Mouse (Mus musculus): ENCODE measurements at regions not wholly inside any gene's neighbourhood (a gene's known extent, or its start where the extent isn't known, plus 50 kb on each side); places are given as distances from the start of the nearest gene placed in this dataset.

DNA sequence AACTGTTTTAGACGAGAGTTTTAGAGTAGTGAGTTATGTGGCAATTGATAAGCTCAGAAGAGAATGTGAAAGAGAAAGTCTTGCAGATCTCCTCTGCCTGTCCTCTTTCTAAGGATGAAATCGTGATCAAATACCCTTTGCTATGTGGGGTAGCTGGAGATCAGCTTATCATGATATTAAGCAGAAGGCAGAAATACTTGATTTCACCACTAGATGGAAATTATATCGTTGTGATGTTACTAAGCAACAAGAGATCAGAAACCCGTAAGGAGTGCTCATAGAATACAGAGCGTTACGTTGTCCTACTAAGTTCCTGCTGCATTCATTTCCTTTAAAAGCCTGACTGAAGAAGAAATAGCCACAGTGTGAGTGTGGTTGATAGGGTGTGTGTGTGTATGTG lies 219.3 kb downstream of the Brms1l start:
- no peaks in the 10 kb centered on the region for H3K36me3 ChIP-seq
- ATAC-seq (ENCODE audit: low FRiP score, low read depth) = no peak
- no peak overlapping the region for H3K27ac ChIP-seq (replicated peaks)
- 81% methylated on average over 6 of the region's 6 CpGs for WGBS
- H3K9ac ChIP-seq (replicated peaks) = no peak overlapping the region
- H3K27me3 ChIP-seq = peaks cover 13% of the 10 kb centered on the region
- H3K4me2 ChIP-seq (replicated peaks) = no peak overlapping the region
- no peak overlapping the region for H3K4me3 ChIP-seq
- no peaks in the 10 kb centered on the region for H3K9me3 ChIP-seq
- H3K4me1 ChIP-seq = no peaks in the 10 kb centered on the region

DNA sequence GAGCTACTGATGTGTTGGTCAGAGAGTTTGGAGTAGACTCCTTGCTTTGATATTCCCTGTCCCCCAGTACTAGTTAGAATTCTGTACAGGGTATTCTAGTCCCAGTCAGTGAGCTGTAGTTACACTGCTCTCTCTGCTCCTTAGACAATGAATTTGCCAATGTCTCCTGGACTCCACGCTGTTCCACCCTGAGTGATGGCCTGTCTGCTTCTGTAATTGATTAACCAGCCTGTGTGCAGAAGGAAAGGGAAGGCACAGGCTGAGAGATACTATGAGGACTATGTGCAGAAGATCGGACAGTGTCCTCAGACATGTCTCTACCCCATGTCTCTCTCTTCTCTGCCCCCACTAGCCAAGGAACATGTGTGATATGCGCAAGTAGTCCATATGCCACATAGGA lies 209.9 kb downstream of the Brms1l start:
- ATAC-seq (ENCODE audit: low FRiP score, low read depth) = no peak
- no peak overlapping the region for H3K9ac ChIP-seq (replicated peaks)
- no peak overlapping the region for H3K27ac ChIP-seq (replicated peaks)
- H3K36me3 ChIP-seq = no peaks in the 10 kb centered on the region
- no peaks in the 10 kb centered on the region for H3K9me3 ChIP-seq
- no peaks in the 10 kb centered on the region for H3K4me1 ChIP-seq
- H3K4me2 ChIP-seq (replicated peaks) = no peak overlapping the region
- 0 out of 2 replicates have a peak, but pooled peaks cover 3% of the 10 kb centered on the region for H3K27me3 ChIP-seq
- no peak overlapping the region for H3K4me3 ChIP-seq
- WGBS = 91% methylated on average over 3 of the region's 3 CpGs

DNA sequence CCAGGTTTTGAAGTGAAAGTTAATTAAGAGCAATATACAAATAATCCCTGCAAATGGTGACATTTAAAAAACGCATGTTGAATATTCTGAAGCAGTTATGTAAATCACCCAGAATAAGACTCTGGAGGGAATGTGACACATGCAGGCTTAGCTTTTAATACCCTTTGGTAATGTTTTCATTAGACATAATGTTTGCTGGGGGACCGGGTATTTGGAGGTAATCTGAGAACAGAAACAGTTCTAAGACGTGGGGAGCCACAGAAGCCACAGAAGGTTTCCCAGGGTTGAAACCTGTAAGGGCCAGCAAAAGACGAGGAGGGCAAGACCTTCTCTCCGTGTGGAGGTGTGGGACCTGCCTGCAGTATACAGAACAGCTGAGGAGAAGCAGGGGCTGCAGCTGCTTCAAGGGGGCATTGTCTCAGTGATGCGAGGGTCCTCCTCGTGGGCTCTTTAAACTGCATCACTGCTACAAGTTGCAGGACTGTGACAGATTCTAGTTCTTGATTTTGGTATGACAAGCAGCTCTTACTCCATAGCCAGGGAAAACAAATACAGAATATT lies 184.9 kb downstream of the Brms1l start:
- 4% methylated on average over 7 of the region's 7 CpGs for WGBS
- H3K27me3 ChIP-seq = no peaks in the 10 kb centered on the region; the same call in 1 of the 2 replicates
- H3K36me3 ChIP-seq = no peaks in the 10 kb centered on the region
- H3K27ac ChIP-seq (replicated peaks) = peak overlapping the region; percentile 75
- ATAC-seq (ENCODE audit: low FRiP score, low read depth) = peak; percentile 85
- no peak overlapping the region for H3K4me3 ChIP-seq
- no peak overlapping the region for H3K9ac ChIP-seq (replicated peaks)
- H3K4me2 ChIP-seq (replicated peaks) = peak overlapping the region; percentile 15
- no peaks in the 10 kb centered on the region for H3K9me3 ChIP-seq
- H3K4me1 ChIP-seq = peaks cover 13% of the 10 kb centered on the region

DNA sequence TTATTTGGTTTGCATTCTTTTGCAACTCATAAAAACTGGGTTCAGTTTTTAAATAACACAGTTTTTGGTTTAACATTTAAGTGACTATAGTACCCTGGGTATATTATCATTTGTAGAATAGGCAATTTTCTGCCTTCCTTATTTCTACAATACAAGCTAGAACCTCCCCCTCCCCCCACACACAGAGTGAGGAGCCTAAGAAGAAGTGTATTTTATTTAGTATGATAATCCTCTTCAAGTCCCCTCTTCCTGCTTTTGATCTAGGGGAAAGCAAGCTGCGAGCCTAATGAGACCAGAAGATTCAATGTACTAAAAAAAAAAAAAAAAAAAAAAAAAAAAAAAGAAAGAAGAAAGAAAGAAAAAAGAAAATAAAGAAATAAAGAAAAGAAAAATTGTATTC lies 184.4 kb downstream of the Brms1l start:
- no peak overlapping the region for H3K27ac ChIP-seq (replicated peaks)
- no peaks in the 10 kb centered on the region for H3K36me3 ChIP-seq
- peaks cover 13% of the 10 kb centered on the region for H3K4me1 ChIP-seq
- 7% methylated on average over 1 of the region's 1 CpGs for WGBS
- H3K4me3 ChIP-seq = no peak overlapping the region
- H3K9me3 ChIP-seq = no peaks in the 10 kb centered on the region
- no peaks in the 10 kb centered on the region; the same call in 1 of the 2 replicates for H3K27me3 ChIP-seq
- no peak overlapping the region for H3K9ac ChIP-seq (replicated peaks)
- no peak overlapping the region for H3K4me2 ChIP-seq (replicated peaks)
- peak; percentile 75 for ATAC-seq (ENCODE audit: low FRiP score, low read depth)

DNA sequence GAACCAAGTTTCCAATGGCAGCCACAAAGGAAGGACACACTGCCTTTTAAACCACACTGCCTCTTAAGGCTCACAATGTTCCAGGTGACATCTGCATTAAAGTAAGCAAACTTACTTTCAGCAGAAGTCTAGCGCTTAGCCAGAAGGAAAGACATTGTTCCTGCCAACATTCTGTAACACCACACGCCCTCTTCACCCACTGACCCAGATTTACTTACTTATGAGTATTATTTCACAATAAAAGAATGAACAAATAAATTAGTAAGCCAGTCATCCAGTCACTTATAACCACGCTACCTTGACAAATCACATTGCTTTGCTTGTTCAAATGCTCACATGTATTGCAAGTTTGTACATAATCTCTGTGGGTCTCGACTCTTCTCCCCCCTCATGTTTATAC lies 173.9 kb downstream of the Brms1l start:
- H3K27me3 ChIP-seq = 0 out of 2 replicates have a peak, but pooled peaks cover 6% of the 10 kb centered on the region
- no peak for ATAC-seq (ENCODE audit: low FRiP score, low read depth)
- no peak overlapping the region for H3K4me2 ChIP-seq (replicated peaks)
- H3K4me3 ChIP-seq = no peak overlapping the region
- no peak overlapping the region for H3K9ac ChIP-seq (replicated peaks)
- WGBS = 71% methylated on average over 4 of the region's 4 CpGs
- H3K36me3 ChIP-seq = no peaks in the 10 kb centered on the region
- H3K27ac ChIP-seq (replicated peaks) = no peak overlapping the region
- no peaks in the 10 kb centered on the region for H3K9me3 ChIP-seq
- H3K4me1 ChIP-seq = peaks cover 5% of the 10 kb centered on the region; the same call in 1 of the 2 replicates

DNA sequence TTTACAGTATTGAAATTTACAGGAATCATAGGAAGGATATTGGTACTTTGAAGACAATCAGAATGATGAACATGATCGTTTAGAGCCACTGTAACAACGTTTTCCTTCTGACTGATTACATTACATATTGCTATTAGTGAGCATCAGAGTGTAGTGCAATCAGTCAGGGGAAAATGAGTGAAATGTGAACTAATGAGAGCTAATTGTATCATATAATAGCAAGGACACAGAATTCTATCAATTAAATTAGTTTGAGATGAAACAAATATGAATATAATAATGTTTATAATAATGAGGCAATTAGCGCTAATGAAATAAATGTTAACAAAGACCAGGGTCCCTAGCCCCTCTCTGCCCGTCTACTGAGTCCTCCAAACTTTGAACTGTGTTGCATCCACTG lies 169.7 kb downstream of the Brms1l start:
- no peak for ATAC-seq (ENCODE audit: low FRiP score, low read depth)
- 77% methylated on average over 4 of the region's 4 CpGs for WGBS
- H3K27me3 ChIP-seq = no peaks in the 10 kb centered on the region

DNA sequence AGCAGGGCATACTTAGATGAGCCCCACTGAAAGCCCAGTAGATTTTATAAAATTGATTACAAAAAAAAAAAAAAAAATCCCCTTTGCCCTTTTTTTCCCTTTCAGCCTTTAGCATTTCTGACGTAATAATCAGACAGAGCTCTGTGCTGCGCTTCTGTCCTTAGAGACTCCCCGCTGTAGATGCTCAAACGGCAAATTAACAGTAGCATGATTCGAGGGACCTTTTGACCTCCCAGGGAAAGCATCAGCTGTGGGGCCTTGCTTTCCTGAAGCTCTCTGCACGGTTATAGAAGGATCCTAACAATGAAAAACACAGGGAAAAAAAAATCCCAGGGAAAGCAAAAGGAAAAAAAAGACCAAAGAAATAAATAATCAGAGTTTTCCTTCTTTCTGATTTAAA lies 169.2 kb downstream of the Brms1l start:
- ATAC-seq (ENCODE audit: low FRiP score, low read depth) = peak; percentile 59; the same call in 1 of the 2 replicates
- no peaks in the 10 kb centered on the region for H3K27me3 ChIP-seq
- H3K36me3 ChIP-seq = no peaks in the 10 kb centered on the region
- WGBS = 8% methylated on average over 6 of the region's 6 CpGs
- H3K4me3 ChIP-seq = no peak overlapping the region
- H3K9ac ChIP-seq (replicated peaks) = no peak overlapping the region
- no peaks in the 10 kb centered on the region for H3K9me3 ChIP-seq
- H3K4me2 ChIP-seq (replicated peaks) = no peak overlapping the region
- peak overlapping the region; percentile 61; the same call in 1 of the 2 replicates for H3K27ac ChIP-seq (replicated peaks)
- H3K4me1 ChIP-seq = peaks cover 17% of the 10 kb centered on the region

More for the DNA sequence above, 169.7 kb downstream of the Brms1l start:
- no peak overlapping the region for H3K4me3 ChIP-seq
- no peaks in the 10 kb centered on the region for H3K36me3 ChIP-seq
- no peak overlapping the region for H3K4me2 ChIP-seq (replicated peaks)
- H3K27ac ChIP-seq (replicated peaks) = no peak overlapping the region
- H3K9me3 ChIP-seq = no peaks in the 10 kb centered on the region
- H3K4me1 ChIP-seq = peaks cover 17% of the 10 kb centered on the region
- no peak overlapping the region for H3K9ac ChIP-seq (replicated peaks)

DNA sequence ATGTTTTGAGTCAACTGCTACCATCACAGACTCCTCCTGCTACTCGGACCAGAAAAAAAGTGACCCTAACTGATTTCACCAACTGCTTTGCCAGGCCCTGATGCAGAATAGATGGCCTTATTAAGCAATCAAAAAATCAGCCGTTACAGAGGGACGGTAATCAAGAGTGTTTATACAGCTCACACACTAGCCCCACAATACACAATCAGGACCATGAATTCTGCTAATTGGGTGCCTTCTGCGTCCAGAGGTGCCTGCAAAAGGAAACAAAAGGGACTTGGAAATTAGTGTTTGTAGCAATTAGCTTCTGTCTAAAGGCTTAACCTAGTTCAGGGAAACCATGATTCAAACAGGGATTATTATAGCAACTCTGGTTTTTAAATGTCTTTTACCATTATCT lies 168.4 kb downstream of the Brms1l start:
- 0 out of 2 replicates have a peak overlapping the region, but pooled peaks have one; percentile 17 for H3K27ac ChIP-seq (replicated peaks)
- no peak overlapping the region for H3K4me2 ChIP-seq (replicated peaks)
- WGBS = 19% methylated on average over 4 of the region's 4 CpGs
- H3K9ac ChIP-seq (replicated peaks) = no peak overlapping the region
- H3K36me3 ChIP-seq = no peaks in the 10 kb centered on the region
- H3K9me3 ChIP-seq = no peaks in the 10 kb centered on the region
- no peak overlapping the region for H3K4me3 ChIP-seq
- H3K27me3 ChIP-seq = no peaks in the 10 kb centered on the region
- ATAC-seq (ENCODE audit: low FRiP score, low read depth) = peak; percentile 64
- H3K4me1 ChIP-seq = peaks cover 17% of the 10 kb centered on the region

DNA sequence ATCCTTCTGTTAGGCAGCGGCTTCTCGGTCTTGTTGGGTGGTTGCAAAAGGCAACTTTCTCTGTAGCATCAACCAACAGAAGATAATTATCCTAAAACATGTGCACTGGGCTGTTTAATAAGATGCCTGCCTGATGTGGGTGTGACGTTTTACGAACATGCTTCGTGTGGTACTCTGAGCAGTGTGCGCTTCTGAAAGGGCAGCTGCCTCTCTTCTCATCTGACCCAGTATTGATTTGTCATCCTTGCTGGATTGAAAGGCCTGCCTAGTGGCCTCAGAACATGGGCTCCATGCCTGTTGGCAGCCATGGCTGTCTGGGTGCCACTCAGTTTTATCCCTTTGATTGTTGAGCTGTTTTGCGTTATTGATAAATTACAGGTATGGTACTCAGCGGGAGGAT lies 167.4 kb downstream of the Brms1l start:
- WGBS = 80% methylated on average over 8 of the region's 8 CpGs
- Histone ChIP-seq H3K9ac (replicated peaks) (no peak overlapping the region), H3K36me3 (no peaks in the 10 kb centered on the region), H3K4me2 (replicated peaks) (no peak overlapping the region), H3K9me3 (no peaks in the 10 kb centered on the region), H3K27ac (replicated peaks) (no peak overlapping the region), H3K4me3 (no peak overlapping the region), H3K27me3 (no peaks in the 10 kb centered on the region), H3K4me1 (peaks cover 17% of the 10 kb centered on the region)
- 0 out of 2 replicates have a peak, but pooled peaks have one; percentile 7 for ATAC-seq (ENCODE audit: low FRiP score, low read depth)

DNA sequence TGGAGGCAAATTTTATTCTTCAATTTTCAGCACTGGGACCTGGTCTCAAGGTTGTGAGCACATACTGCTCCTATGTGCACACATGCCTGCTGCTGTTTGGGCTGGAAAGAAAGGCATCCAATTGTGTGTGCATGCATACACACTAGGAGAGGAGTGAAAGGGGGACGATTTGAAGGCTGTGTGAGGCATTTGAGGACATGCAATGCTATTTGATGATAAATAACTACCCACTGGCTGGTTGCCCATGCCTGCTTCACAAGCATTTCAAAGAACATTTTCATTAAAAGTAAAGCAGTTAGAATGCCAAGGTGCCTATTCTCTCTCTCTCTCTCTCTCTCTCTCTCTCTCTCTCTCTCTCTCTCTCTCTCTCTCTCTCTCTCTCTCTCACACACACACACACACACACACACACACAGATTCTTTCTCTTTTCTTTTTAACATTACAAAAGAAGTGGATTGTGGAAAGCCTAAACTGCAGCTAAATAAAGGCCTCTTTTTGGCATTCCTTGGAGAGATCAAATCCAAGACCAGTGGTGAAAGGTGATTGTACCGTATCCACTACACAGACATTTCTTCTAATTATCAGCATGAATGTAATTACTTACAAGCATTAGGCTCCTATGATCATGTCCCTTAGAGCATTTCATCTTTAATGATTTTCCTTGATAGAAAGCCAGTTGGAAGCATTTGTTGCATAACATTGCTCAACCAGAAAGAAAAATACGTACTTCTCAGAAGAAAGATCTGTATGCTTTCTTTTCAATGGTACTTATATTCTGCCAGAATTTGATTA lies 160.7 kb downstream of the Brms1l start:
- no peak overlapping the region for H3K9ac ChIP-seq (replicated peaks)
- ATAC-seq (ENCODE audit: low FRiP score, low read depth) = no peak
- no peak overlapping the region for H3K27ac ChIP-seq (replicated peaks)
- H3K4me1 ChIP-seq = no peaks in the 10 kb centered on the region
- H3K9me3 ChIP-seq = no peaks in the 10 kb centered on the region
- H3K27me3 ChIP-seq = no peaks in the 10 kb centered on the region
- H3K4me2 ChIP-seq (replicated peaks) = no peak overlapping the region
- 66% methylated on average over 3 of the region's 3 CpGs for WGBS
- no peak overlapping the region for H3K4me3 ChIP-seq
- no peaks in the 10 kb centered on the region for H3K36me3 ChIP-seq

DNA sequence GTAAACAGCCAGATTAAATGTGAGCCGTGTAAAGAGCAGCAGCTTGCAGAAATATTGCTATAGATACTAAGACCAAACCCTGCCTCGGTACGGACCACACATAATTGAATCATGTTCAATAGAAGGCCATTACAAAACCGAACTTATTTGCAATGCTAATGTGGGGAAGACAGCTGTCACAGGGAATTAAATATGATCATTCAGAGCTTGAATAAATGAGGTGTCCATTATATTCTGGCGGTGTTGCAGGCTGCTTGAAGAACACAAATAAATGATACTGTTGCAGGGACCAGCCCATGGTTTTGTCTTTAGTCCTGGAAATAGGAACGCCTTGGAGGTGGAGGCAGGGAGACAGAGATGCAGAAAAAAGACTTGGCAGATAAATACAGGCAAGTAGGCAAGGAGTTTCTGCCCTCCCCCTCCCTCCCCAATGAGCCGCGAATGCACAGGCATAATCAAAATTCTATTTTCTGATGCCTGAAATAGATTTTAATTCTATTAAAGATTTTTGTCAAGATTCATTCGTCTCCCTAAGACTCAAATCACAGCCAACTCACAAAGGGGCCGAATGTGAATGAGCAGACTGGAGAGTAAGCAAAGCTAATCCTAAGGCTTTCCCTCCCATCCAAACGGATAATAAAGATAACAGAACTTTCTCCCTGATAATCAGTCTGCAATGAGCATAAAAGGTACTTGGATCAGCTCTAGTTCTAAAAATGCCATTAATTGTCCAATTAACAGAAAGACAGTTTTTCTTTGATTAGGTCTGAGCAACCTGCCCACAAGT lies 147.6 kb downstream of the Brms1l start:
- H3K4me1 ChIP-seq = peaks cover 14% of the 10 kb centered on the region
- no peaks in the 10 kb centered on the region for H3K36me3 ChIP-seq
- WGBS = 13% methylated on average over 11 of the region's 11 CpGs
- no peaks in the 10 kb centered on the region for H3K9me3 ChIP-seq
- peak; percentile 92 for ATAC-seq (ENCODE audit: low FRiP score, low read depth)
- H3K9ac ChIP-seq (replicated peaks) = no peak overlapping the region
- peak overlapping the region; percentile 2; the same call in 1 of the 2 replicates for H3K4me3 ChIP-seq
- H3K27ac ChIP-seq (replicated peaks) = peak overlapping the region; percentile 68
- H3K4me2 ChIP-seq (replicated peaks) = peak overlapping the region; percentile 45
- H3K27me3 ChIP-seq = peaks cover 9% of the 10 kb centered on the region; the same call in 1 of the 2 replicates

DNA sequence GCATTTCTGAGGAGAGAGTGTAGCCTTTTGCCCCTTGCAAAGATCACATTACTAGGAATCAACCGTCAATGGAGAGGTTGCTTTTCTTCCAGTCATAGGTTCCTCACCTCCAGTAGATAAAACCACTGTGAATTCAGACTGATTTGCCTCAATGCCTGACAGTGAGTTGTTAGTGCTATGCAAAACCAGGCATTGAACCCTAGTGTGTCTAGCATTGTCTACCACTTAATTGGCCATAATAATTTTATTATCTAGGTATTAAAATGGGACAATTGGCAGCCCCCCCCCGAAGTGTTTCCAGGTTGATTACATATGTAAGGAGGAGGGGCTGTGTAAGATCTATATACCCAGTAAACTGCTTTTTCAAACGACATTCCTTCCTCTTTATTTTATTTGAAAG lies 147.0 kb downstream of the Brms1l start:
- H3K27ac ChIP-seq (replicated peaks) = peak overlapping the region; percentile 68
- H3K4me2 ChIP-seq (replicated peaks) = peak overlapping the region; percentile 45
- 27% methylated on average over 3 of the region's 3 CpGs for WGBS
- no peaks in the 10 kb centered on the region for H3K9me3 ChIP-seq
- peaks cover 9% of the 10 kb centered on the region for H3K27me3 ChIP-seq
- peaks cover 14% of the 10 kb centered on the region for H3K4me1 ChIP-seq
- peak; percentile 44 for ATAC-seq (ENCODE audit: low FRiP score, low read depth)
- no peak overlapping the region for H3K4me3 ChIP-seq
- H3K9ac ChIP-seq (replicated peaks) = no peak overlapping the region
- no peaks in the 10 kb centered on the region for H3K36me3 ChIP-seq
